Mouse (Mus musculus) retina, postnatal 1 day (tissue): ENCODE measurements around the gene Il1r1.

Experiments used
- DNase-seq: peaks from one replicate; pipeline ENCODE4 v3.0.0-alpha.2; 2012

Gene Il1r1

DNA sequence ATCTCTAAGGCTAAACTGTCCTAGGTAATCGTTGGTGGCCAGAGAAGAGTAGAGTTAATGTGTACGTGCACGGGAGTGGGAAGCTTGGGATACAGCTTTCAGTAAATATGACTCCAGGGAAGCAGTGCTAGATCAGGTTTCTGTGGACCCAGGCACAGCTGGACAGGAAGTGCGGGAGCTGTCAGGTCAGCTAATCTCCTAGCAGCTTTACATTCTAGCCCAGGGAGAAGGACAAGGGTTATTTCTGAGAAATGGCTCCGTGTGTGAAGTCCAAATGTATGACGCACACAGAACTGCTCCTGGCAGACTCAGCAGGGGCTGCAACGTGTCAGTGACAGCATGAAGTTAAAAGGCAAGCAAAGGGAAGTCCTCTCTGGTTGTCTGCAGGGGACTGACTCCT is 8.3 kb downstream of the Il1r1 start:
- DNase-seq, result no peak

DNA sequence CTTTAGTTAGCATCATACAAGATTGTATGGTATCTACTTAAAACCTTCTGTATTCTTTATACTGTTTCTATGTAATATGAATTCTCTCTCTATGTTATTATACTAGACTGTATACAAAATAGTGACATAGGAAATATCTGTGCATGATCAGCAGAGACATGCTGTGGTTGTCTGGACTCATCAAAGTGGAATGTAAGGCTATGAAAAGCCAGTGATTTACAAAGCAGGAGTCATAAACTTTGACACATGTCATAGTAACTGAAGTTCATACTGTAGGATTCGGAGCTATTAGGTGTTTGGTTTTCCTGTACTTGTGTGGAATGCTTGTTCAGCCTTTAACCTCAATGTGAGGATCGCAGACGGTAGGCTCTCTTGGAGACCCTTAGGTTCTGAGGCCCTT is 8.7 kb downstream of the Il1r1 start:
- DNase-seq, result no peak

DNA sequence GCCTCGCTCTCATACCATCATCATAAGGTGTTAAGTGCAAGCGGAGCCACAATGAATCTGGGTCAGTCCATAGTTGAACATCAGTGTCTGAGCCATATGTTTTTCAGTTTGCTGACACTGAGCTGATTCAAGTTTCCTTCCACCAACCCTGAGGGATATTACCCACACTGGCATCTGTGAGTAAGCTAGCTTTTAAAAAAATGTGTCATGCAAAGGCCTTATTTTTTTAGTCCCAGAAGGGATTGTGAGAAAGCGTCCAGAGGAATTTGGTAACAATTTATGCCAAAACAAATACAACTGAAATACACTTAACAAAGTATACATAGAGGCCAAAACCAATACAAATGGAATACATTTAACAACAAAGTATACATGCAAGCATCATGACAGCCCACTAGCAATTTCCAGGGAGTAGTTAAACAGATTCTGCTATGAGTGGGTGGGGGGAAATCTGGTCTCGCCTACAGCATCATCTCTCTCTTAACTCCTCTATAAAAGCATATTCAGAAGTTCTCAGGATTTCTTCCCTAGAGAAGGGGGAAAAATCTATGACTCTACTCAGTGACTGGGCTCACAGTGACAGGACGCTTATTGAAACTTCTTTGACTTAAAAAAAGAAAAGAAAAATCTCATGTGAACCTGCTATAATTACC is 10.8 kb downstream of the Il1r1 start:
- no peak for DNase-seq

DNA sequence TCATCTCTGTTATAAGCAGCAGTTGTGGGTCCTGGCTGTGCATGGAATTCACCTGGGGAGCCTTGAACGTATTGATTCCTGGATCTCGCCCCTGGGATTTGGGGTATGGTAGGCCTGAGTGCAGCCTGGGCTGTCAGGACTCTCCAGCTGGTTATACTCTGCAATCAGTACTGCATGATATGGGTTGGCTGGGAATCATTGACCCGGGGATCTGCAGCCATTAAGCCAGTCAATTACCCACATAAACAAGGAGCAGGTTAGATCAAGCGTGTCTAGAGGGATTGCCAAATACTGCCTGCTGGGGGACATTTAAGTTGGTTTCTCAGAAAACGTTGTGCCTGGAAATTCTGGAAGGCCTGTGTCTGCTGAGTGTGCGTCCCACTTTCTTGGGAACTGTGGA is 11.8 kb downstream of the Il1r1 start:
- peak; percentile 34 for DNase-seq

DNA sequence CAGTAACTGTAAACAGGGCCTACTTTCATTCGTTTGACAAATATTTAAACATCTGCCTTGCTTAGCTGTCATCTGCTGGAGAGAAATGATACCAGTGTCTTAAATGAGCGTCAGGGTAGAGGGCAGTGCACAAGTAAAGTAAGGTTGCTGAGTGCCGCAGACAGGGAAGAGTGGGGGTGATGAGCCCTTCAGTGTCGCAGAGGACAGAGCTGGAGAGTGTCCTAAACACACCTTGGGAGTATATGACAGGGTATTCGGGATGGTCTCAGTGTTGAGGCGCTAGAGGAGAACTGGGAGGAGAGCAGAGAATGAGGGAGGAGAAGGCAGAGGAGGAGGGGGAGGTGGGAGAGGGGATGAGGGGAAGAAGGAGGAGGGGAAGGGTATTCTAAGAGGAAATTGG is 12.2 kb downstream of the Il1r1 start:
- no peak for DNase-seq

DNA sequence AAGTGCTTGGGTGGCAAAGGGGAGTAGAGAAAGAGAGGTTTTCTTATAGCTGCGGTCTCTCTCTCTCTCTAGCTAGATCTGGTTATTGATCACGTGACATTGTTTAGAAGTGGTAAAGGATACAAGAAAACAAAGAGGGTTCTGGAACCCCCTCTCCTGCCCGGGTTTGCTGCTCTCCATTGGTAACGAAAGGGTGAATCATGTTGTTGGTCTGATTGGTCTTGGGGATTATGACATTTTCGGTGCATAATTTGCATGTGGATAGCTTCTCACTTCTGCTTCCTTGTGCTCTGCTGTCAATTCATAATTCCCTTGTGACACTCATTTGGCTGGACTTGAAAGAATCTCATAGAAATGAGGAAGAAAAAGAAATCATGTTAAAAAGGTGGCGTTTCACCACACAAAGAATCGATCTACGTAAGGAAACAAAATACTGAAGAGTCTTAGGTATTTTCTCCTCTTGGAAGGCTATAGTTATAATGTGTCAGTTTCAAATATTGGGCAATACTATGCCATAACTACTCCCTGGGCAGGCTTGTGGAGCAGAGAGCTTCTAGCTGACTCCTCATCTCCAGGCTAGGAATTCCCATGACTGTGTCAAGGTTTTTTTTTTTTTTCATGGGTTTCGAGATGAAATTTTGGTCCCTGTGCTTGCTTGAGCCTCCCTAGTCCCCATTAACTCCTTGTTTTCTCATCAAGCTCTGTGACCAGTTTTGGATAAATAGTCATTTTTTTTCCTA is 15.6 kb downstream of the Il1r1 start:
- DNase-seq, result no peak

DNA sequence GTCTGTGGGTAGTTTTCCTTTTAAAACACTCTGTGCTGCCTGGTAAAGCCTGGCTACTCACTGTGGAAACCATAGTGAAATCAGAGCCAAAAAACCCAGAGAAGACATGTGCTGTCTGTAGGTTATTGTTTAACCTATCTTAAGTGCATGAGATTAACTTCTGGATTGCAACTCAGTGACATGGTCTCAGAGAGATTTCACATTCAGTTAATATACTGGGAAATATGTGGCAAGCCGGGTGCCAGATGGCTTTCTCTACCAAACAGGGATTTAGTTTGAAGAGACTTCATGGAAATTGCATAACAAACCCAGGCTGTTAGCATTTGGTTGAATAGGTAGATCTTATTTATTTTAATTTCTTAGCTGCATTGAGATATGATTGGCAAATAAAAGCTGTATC is 17.8 kb downstream of the Il1r1 start:
- no peak for DNase-seq

DNA sequence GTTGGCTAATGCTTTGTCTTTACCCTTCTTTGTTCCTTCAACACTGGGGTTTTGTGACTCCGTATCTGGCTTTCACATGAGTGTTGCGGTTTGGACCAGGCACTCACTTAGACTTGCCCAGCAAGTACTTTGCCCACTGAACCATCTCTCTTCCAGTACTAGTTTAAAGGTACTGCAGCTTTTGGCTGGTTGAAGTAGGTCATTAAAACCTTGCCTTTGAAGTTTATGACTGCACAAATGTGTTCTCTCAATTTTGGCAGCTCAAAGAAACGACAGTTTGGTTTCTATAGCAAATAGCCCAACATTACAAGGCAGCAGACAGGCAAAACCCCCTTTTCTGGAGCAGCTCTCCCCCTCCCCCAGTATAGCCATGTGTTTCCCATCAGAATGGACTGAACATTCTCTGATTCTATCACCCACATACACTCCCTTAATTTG is 18.7 kb downstream of the Il1r1 start:
- no peak for DNase-seq

DNA sequence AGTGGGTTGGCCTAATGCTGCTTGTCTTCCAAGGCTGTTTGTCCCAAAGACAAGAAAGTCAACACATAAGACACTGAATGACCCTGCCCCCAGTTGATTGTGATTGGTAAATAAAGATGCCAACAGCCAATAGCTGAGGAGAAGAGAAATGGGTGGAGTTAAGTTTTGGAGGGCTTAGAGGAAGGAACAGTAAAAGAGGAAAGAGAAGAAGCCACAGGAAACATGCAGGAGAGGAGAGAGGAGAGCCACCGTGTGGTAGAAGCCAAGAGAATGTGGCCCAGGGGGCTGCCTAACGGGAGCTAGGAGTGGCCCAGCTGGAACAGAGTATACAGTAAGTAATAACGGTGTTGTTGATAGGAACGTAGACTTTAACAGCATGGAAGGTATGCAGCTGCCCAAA is 25.5 kb downstream of the Il1r1 start:
- no peak for DNase-seq

DNA sequence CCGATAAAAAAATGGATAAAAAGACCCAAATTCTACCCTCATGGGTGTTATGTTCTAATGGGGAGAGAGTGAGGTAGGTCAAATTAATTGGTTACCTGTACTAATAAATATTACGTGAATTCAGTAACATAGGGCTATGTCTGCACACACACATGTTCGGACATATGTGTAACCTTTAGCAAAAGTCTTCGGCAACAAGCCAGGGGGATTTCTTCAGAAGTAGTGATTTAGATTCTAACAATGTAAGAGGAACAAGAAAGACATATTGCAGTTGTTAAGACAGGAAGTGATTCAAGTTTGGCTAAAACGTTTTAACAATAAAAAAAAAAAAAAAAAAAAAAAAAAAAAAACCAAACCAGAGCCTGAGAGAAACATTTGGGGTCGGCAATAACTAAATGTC is 27.6 kb downstream of the Il1r1 start:
- no peak for DNase-seq

DNA sequence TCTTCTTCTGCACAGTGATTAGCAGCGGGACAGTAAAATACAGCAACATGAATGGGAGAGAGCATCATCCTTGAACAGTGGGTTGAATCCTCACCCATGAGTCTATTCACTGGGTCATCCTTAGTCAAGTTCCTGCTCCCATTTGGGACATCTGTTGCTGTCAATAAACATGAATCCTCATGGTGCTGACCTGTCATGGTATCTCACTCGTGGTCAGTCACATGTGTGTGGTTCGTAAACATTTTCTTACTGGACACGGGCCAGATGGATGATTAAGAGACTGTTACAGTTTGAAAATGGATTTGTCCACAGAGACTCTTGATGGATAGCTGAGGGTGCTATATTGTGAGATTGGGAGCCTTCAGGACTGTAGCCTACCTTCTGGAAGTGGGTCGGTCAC is 29.1 kb downstream of the Il1r1 start:
- DNase-seq, result no peak

DNA sequence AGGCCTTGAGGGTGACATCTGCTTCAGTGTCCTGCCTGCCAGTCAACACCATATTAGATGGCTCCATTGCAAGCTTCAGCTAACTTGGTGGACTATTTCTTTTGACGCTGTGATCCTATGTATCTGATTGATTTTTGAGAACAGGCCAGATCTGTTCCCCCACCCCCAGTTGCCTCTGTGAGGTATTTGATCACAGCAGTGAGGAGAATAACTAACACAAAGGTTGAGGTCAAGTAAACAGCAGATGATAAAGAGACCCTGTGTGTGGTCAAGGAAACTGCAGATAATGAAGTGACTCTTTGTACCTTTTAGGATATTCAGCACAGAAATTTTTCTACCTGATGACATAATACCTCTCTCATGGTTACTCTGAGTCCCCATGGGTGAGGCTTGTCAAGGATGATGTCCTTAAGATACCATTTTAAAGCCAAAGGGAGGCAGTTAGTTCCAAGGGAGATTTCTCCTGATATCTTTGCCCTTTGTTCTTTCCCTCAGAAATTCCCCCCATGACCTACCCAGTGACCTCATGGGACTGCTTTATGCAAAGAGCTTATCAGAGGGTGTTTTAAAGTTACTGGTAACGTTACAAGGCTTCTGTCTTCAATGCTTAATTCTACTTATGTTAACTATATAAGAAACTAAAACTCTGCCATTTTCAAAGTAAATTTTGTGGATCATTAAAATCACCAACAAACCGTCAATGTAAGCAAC is 29.6 kb downstream of the Il1r1 start:
- DNase-seq, result no peak

DNA sequence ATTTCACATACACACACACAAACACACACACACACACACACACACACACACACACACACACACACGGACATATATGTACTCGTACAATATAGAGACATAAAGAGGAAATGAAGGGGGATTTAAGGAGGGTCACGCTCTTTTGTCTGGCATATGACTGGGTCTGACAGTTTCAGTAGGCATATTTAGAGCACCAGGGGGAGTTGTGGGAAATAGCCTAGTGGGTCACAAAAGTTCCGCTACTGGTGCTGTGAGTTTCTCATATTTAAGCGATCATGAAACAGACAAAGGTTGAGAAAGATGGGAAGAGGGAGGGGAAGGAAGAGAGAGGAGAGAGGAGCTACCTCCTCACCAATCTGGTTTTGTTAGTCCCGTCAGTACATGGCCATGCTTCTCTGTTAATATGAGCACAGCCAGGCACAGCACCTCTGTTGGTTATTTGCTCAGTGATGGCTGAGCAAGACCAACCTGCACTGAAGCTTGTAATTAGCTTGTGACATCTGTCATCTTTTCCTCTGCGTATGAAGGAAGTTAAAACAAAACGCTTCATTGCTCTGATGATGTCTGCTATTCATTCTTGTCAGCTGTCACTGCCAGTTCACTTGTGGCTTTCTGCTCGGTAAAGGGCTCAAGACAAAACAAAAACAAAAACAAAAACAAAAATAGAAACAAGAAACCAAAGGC is 37.7 kb downstream of the Il1r1 start:
- DNase-seq, result peak; percentile 23

DNA sequence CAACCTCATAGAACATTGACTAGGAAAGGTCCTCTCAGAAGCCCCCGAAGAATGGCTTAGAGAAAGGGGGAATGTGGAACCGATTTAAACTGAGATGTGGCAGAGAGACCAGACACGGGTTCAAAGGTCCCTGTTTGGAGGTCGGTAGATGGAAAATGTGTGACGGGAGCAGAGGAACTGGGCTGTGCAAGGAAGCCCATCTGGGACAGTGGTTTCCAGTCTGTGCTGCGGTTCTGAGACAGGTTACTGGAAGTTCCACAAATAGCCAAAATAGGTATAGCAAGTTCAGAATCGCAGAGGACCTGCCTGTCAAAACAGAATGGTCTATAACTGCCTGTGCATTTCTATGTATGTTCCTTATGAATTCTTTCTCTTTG is 38.2 kb downstream of the Il1r1 start:
- DNase-seq, result no peak

DNA sequence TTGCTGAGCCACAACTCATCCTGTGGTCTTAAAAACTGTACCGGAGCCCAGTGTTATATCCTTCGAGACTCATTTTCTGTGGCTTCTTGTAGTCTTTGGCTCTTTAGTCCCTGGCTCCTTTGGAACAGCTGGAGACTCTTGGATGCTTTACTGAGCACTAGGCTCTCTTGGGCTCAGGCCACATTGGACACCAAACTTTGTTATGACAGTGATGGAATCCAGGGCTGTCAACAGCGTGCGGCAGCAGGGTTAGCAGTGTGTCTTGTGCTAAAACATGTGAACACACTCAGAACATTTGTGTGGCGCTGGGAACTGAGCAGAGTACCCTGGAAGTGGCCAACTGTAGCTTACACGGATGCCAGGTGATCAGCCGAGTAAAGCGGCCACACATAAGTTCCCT is 38.8 kb downstream of the Il1r1 start:
- DNase-seq, result no peak

DNA sequence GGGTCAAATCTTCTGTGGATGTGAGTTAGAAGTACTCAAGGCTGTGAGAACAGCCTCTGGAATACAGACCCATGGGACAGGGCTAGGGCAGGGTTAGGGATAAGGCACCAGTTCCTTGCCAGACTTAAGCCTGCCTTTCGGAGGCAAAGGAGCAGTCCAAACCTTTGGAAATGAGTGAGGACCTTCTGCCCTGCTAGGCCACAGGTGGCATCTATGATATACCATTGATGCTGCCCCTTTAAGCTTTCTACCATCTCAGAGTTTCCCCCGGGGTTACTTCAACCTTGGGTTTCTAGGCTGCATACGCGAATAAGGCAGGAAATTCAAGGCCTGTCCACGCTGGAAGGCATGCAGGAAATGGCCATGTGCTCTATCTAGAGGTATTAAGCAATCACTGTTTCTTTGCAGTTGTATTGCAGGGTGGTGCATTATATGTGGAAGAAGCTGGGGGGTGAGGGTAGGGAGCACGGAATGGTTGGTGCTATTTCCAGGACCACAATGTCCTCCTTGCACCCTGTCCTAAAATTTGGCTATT is 40.5 kb downstream of the Il1r1 start:
- no peak for DNase-seq

DNA sequence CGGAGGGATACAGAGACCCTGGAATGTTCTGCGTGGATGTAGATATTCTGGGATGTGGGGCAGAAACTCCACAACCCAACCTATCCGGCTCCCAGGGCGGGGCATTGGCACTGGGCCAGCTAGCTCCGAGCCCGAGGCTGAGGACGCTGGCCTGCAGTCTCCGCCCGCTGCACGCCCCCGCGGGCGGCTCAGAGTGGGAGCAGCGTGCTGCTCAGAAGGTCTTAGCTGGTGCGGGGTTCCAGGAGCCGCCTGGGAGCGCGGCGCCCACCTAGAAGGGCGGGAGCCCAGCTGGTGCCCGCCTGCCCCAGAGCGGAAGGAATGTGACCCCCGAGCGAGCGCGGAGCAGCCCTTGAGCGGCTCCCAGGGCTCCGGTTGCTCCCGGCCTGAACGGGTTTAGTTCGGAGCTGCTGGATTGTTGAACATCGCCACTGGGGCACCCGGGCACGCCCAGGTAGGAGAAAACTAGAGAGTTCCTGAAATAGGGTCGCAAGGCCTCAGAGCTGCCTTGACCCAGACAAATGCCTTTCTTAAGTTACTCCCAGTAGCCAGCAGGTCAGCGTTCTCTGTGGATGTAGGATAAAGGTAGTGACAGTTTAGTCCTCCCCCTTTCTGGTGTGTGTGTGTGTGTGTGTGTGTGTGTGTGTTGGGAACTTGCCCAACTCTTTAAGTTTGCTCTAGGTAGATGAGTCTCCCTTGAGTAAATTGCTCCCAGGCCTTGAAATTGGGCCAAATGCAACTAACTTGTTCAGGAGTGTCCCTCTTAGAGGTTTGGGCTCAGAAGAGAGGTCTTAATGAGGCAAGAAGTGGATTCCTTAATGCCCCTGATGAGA is 41.8 kb downstream of the Il1r1 start:
- DNase-seq, result peak; percentile 86

DNA sequence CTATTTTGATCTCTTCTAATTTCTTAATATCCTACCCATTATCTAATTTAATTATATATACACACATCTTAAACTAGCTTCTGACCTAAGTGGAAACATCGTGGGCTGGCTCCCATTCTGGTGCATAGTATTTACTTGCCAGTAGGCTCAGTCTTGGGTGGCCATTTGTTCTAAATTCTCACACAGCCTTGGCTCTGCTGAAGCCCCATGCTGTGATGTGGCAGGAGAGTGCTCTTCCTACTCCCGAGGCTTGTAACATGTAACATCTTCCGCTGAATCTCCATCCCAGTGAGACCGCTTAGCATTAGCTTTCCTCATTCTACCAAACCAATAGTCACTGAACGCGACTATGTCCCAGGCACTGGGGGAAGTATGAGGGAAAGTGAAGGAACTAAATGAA is 43.0 kb downstream of the Il1r1 start:
- no peak for DNase-seq

DNA sequence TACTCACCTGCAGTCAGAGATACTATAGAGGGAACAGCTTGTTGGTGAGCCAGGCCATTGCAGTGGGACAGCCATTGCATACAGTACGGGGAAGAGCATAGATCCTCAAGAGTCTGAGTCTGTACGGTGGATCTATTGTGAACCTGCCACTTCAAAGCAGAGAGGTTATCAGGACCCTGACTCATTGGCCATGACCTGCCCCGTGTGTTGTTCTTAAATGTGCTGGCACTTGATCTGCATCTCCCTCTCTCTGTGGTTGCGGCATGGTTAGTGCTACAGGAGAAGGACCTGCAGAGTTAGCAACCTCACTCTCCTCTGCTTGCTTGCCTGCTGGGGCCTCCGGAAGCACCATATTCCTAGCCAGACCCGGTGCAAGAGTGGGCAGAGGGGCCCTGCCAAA is 43.7 kb downstream of the Il1r1 start:
- DNase-seq, result no peak

DNA sequence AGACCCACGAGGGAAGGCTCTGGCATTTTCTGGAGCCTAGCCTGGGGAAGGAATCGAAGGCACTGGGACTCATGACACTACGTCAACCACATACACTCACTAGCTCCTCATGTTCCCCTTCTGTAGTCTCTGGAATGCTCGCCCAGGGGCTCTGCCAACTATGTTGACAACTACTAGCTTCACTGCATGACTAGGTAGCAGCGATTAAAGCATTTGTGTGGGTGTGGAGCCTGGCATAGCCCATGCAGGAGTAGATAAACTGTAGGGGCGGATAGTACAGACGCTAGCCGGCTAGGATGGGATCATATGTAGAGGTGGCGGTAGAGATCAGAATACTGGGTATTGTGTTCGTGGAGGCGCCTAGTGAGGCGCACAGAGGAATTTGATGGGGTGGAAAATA is 45.5 kb downstream of the Il1r1 start:
- no peak for DNase-seq

DNA sequence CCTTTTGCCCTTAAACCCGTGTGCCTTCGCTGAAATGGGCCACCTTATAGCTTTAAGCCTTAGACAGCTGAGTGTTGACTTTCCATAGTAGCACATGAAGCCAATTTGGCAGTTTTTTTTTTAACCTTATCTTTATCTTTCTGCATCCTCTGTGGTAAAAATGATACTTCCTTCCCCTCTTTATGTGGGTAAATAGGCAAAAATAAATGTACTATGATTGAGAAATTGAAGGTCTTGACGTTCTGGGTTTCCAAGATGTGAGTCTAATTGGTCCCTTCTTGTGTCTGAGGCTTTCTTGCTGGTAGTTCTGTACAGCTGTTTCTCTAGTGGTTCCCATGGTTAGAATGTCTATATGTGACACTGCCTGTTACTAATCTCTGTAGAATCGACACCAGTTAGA is 46.2 kb downstream of the Il1r1 start:
- DNase-seq, result no peak

DNA sequence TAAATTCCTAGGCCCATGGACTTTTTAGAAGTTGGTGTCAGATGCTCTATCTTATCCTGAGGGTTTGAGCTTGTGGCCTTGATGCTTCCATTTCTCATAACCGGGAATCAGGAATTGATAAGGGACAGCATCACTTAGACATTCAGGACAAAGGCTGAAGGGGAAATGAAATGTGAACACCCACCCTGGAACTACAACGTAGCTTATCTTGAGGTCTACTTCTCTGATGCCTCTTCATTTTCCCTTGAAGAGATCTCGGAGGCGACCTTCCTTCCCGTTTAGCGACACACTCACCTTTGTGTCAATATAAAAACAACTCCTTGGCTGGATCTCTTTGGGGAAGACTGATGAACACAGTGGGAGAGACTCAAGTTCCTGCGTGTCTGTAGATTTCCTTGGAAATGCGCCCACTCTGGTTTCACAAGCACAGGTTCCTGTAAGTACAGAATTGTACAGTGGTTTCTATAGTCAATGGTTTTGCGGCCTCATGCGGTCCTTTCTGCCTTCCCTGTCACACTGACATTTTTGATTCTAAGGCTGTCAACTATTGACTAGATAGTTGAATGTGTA is 46.7 kb downstream of the Il1r1 start:
- no peak for DNase-seq
